Mouse (Mus musculus): ENCODE measurements around the gene Krtap19-1. TPM values are rescaled to one million over a fixed set of nuclear protein-coding genes. Genes with fewer than 3 reads are reported as not detected.

Gene Krtap19-1
- polyA plus RNA-seq (2016; fragmentation: Nextera tagmentation; extraction: Ambion mirVana), result not detected in 2 replicates

DNA sequence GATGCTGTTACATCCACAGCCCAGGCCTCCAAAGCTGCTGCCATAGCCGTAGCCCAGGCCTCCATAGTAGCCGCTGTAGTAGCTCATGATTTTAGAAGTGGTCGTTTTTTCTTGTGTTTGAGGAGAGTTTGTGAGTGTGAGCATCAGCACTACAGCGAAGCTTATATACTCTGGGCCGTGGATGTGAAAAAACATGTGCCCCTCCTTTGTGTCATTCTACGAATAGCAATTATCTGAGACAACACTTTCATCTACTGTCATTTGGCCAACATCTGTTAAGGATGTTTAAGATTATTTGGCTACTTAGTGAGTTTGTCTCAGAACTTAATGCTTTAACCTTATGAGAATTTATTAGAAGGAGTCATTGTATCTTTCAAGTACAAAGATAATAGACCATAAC lies at the start of gene Krtap19-1:
TSS of gene Krtap19-1 (minus strand) at position 101 of the 400 bp plus-strand sequence.
- H3K4me1 ChIP-seq (replicated peaks), result no peaks in the 10 kb centered on the region
- no peak within 1 kb of the TSS for H3K27ac ChIP-seq
- H3K4me3 ChIP-seq, result no peak within 1 kb of the TSS
- DNase-seq (ENCODE audit: low spot score), result no peak
- H3K27me3 ChIP-seq (ENCODE audit: insufficient read depth, poor library complexity, severe bottlenecking), result no peaks in the 10 kb centered on the region
- H3K36me3 ChIP-seq, result no peaks in the 10 kb centered on the region
- H3K9me3 ChIP-seq, result no peaks in the 10 kb centered on the region
- WGBS, result 94% methylated on average over 6 of the region's 6 CpGs

DNA sequence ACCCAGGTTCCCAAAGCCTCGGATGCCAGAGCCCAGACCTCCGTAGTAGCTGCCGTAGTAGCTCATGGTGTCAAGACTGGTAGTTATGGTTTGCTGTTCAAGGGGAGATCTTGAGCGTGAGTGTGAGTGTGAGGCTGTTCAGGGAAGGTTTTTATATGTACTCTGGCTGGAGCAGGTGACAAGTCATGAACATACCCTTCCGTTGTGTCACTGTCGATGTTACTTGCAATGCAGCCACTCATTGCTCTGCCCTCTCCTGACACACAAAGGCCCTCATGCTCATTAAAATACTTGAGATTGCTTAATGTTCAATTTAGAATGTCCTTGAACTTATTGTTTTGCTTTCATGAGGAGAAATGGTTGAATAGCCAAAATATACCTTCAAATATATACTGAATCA lies 27.1 kb upstream of the Krtap19-1 start, which contains the start of gene Krtap19-5:
TSS of gene Krtap19-5 (minus strand) at position 101 of the 400 bp plus-strand sequence.
- 91% methylated on average over 6 of the region's 6 CpGs for WGBS
- no peak for DNase-seq (ENCODE audit: low spot score)
- no peak within 1 kb of the TSS for H3K27ac ChIP-seq
- H3K27me3 ChIP-seq (ENCODE audit: insufficient read depth, poor library complexity, severe bottlenecking), result no peaks in the 10 kb centered on the region
- H3K36me3 ChIP-seq, result no peaks in the 10 kb centered on the region
- H3K9me3 ChIP-seq, result no peaks in the 10 kb centered on the region
- no peaks in the 10 kb centered on the region for H3K4me1 ChIP-seq (replicated peaks)
- no peak within 1 kb of the TSS for H3K4me3 ChIP-seq

DNA sequence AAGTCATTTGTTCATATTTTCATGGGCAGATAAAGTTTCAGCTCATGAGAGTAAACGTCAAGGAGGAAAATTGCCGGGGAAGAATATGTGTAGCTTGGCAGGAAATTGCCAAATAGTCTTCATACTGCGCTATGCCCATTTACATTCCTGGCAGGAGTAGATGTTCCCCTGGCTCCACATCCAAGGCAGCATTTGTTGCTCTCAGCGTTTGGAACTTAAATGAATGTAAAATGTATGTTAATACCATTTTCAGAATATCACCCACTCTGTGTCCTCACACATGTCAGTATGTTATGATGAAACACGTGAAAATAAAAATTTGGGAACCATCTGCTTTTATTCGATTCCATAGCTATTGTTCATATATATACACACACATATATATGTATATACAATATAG lies 17.7 kb upstream of the Krtap19-1 start:
- H3K4me1 ChIP-seq (replicated peaks), result no peaks in the 10 kb centered on the region
- no peak for DNase-seq (ENCODE audit: low spot score)
- no peak overlapping the region for H3K27ac ChIP-seq
- whole genome bisulfite sequencing, result 89% methylated on average over 6 of the region's 6 CpGs
- no peaks in the 10 kb centered on the region for H3K27me3 ChIP-seq (ENCODE audit: insufficient read depth, poor library complexity, severe bottlenecking)
- H3K4me3 ChIP-seq, result no peak overlapping the region
- no peaks in the 10 kb centered on the region for H3K9me3 ChIP-seq
- H3K36me3 ChIP-seq, result no peaks in the 10 kb centered on the region

DNA sequence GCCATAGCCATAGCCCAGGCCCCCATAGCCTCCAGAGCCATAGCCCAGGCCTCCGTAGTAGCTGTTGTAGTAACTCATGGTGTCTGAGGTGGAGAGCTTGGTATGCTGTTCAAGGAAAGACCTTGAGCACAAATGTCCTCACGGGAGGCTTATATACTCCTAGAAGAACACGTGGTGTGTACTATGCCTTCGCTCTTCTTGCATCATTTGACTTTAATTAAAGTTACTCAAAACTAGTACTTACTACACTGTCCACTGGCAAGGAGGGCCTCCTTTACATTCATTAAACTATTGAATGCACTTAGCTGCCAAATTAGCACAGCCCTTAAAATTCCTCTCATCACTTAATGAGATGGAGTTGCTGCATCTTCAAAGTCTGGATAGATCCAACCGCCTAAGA lies 15.8 kb upstream of the Krtap19-1 start, which contains the start of gene Krtap19-4:
TSS of gene Krtap19-4 (minus strand) at position 101 of the 400 bp plus-strand sequence.
- no peak for DNase-seq (ENCODE audit: low spot score)
- no peak within 1 kb of the TSS for H3K4me3 ChIP-seq
- no peaks in the 10 kb centered on the region for H3K9me3 ChIP-seq
- 93% methylated on average over 5 of the region's 5 CpGs for WGBS
- H3K27me3 ChIP-seq (ENCODE audit: insufficient read depth, poor library complexity, severe bottlenecking), result no peaks in the 10 kb centered on the region
- no peaks in the 10 kb centered on the region for H3K4me1 ChIP-seq (replicated peaks)
- H3K27ac ChIP-seq, result no peak within 1 kb of the TSS
- H3K36me3 ChIP-seq, result no peaks in the 10 kb centered on the region

DNA sequence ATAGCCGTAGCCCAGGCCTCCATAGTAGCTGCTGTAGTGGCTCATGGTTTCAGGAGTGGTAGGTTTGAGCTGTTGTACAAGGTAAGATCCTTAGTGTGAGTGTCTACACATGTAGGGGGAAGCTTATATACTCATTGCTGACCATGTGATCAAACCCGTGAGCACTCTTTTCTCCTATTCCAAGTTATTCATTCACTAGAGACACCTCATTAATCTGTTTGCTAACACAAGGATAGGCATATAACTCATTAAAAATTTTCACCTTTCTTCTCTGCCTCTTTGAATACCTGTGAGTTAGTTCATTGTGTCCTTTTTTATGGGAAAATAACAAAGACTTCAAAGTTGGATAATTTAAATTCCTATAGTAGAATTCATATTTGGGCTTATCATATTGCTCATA lies 8.7 kb upstream of the Krtap19-1 start, which contains the start of gene Krtap19-3:
TSS of gene Krtap19-3 (minus strand) at position 101 of the 400 bp plus-strand sequence.
- no peak within 1 kb of the TSS for H3K4me3 ChIP-seq
- no peaks in the 10 kb centered on the region for H3K27me3 ChIP-seq (ENCODE audit: insufficient read depth, poor library complexity, severe bottlenecking)
- WGBS, result 92% methylated on average over 2 of the region's 2 CpGs
- no peaks in the 10 kb centered on the region for H3K9me3 ChIP-seq
- H3K4me1 ChIP-seq (replicated peaks), result no peaks in the 10 kb centered on the region
- no peak within 1 kb of the TSS for H3K27ac ChIP-seq
- H3K36me3 ChIP-seq, result no peaks in the 10 kb centered on the region
- DNase-seq (ENCODE audit: low spot score), result no peak

DNA sequence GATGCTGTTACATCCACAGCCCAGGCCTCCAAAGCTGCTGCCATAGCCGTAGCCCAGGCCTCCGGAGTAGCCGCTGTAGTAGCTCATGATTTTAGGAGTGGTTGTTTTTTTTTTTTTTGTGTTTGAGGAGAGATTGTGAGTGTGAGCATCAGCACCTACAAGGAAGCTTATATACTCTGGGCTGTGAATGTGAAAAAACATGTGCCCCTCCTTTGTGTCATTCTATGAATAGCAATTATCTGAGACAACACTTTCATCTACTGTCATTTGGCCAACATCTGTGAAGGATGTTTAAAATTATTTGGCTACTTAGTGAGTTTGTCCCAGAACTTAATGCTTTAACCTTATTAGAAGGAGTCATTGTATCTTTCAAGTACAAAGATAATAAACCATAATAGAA lies 5.0 kb upstream of the Krtap19-1 start, which contains the start of gene Krtap19-2:
TSS of gene Krtap19-2 (minus strand) at position 101 of the 400 bp plus-strand sequence.
- no peak for DNase-seq (ENCODE audit: low spot score)
- Histone ChIP-seq H3K27me3 (ENCODE audit: insufficient read depth, poor library complexity, severe bottlenecking) (no peaks in the 10 kb centered on the region), H3K4me3 (no peak within 1 kb of the TSS), H3K9me3 (no peaks in the 10 kb centered on the region), H3K27ac (no peak within 1 kb of the TSS), H3K36me3 (no peaks in the 10 kb centered on the region), H3K4me1 (replicated peaks) (no peaks in the 10 kb centered on the region)
- 94% methylated on average over 3 of the region's 3 CpGs for WGBS

DNA sequence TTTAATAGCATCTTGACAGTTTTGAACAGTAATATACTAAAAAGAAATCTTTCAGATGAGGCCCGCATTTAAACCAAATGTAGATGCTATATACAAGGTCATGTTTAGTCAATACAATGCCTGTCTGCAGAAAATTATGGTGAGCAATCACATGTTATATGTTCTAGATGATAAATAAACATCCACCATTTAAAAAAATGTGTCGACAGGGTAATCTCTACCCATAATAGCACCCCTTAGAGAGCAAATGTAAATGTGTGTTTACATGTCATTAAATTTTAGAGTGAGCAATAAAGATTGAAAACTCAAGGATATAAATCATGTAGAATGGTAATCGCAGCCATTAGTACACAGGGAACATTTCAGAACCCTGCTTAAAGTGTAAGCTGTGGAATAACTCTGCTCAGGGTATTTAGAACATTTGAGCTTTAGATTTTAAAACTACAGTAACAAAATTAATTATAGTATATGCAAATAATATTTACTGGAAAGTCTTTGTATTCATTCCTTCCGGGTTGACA lies 4.3 kb downstream of the Krtap19-1 start:
- no peak overlapping the region for H3K4me3 ChIP-seq

DNA sequence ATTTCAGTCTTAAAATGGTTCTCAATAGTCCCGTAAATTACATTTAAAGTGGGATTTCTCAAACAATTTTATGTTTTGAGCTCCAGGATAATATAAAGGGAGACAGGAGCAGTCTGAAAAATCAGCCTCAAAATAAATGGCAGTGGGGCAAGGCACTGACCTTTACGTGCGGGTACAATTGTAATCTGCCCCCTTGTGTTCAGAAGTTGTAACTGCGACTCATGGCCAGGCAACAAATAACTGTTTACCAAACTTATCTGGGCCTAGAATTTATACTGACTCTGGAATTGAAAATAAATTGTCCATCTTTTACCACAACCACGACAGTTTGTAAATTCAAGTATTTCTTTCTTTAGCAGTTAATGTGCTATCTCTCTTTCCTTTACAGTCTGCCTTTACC lies 17.8 kb downstream of the Krtap19-1 start:
- peak; percentile 33 for DNase-seq (ENCODE audit: low spot score)
- 13% methylated on average over 5 of the region's 5 CpGs for WGBS
- no peak overlapping the region for H3K27ac ChIP-seq

More for the DNA sequence above, 4.3 kb downstream of the Krtap19-1 start:
- no peaks in the 10 kb centered on the region for H3K27me3 ChIP-seq (ENCODE audit: insufficient read depth, poor library complexity, severe bottlenecking)
- no peaks in the 10 kb centered on the region for H3K4me1 ChIP-seq (replicated peaks)
- 87% methylated on average over 4 of the region's 4 CpGs for WGBS
- DNase-seq (ENCODE audit: low spot score), result no peak
- no peaks in the 10 kb centered on the region for H3K36me3 ChIP-seq
- H3K9me3 ChIP-seq, result no peaks in the 10 kb centered on the region
- no peak overlapping the region for H3K27ac ChIP-seq

DNA sequence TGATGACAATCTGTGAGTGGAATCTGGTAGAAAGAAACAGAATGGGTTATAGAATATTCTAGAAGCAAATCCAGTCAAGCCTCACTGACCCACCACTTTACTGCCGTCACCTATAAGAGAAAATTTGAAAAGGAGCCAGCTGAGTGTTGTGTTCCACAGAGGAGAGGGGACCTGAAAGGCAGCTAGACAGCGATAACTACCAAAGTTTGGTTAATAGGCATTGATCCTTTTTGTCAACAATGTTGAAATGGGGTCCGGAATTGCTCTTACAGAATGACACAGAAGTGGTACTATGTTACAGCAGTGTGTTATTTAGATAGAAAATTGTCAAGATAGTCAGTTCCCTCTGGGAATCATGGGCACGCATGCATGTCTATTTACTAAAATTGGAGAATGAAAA lies 20.7 kb downstream of the Krtap19-1 start:
- Histone ChIP-seq H3K36me3 (no peaks in the 10 kb centered on the region), H3K9me3 (no peaks in the 10 kb centered on the region), H3K4me1 (replicated peaks) (no peaks in the 10 kb centered on the region), H3K4me3 (no peak overlapping the region), H3K27ac (no peak overlapping the region), H3K27me3 (ENCODE audit: insufficient read depth, poor library complexity, severe bottlenecking) (no peaks in the 10 kb centered on the region)
- WGBS, result 86% methylated on average over 4 of the region's 4 CpGs
- DNase-seq (ENCODE audit: low spot score), result no peak

More for the DNA sequence above, 17.8 kb downstream of the Krtap19-1 start:
- no peaks in the 10 kb centered on the region for H3K36me3 ChIP-seq
- H3K4me1 ChIP-seq (replicated peaks), result no peaks in the 10 kb centered on the region
- H3K27me3 ChIP-seq (ENCODE audit: insufficient read depth, poor library complexity, severe bottlenecking), result no peaks in the 10 kb centered on the region
- no peaks in the 10 kb centered on the region for H3K9me3 ChIP-seq
- H3K4me3 ChIP-seq, result no peak overlapping the region

DNA sequence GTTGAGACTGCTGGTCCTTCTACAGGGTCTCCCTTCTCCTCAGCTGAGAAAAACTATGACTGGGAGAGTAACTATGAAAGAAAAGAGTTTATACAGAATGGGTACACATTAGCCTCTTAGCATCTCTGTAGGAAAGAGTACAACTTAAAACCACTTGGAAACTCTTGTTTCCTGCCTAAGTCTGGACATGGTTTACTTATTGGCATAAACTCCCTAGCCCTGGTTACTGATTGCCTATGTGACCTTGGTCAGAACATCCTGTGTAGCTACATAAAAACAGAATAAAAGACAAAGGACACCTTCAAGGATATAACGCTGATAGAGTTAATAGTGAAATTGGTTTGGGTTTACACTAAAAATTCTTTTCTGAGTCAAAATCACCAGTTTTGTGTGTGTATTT lies 21.8 kb downstream of the Krtap19-1 start:
- no peaks in the 10 kb centered on the region for H3K27me3 ChIP-seq (ENCODE audit: insufficient read depth, poor library complexity, severe bottlenecking)
- no peaks in the 10 kb centered on the region for H3K36me3 ChIP-seq
- H3K9me3 ChIP-seq, result no peaks in the 10 kb centered on the region
- H3K4me3 ChIP-seq, result no peak overlapping the region
- no peak overlapping the region for H3K27ac ChIP-seq
- H3K4me1 ChIP-seq (replicated peaks), result no peaks in the 10 kb centered on the region
- no peak for DNase-seq (ENCODE audit: low spot score)
- WGBS, result 96% methylated on average over 1 of the region's 1 CpGs

DNA sequence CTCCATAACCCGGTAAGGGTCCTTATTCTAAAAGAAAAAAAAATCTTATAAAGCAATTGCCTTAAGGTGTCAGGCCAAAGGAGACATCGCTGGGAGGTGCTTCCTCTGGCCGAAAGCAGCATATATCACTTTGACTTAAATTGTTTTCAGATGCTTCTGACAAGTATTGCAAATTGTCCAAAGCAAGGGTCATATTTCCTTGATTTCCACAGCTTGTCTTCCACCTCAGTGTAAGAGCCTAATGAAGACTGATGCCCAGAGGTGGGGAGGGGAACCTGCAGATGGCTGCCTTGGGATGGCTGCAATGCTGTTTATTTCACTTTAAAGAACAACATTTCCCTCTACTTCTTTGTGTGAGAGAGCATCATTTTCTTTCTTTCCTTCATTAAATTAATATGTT lies 42.2 kb downstream of the Krtap19-1 start:
- H3K4me1 ChIP-seq (replicated peaks), result no peaks in the 10 kb centered on the region
- WGBS, result 85% methylated on average over 3 of the region's 3 CpGs
- DNase-seq (ENCODE audit: low spot score), result no peak
- H3K36me3 ChIP-seq, result no peaks in the 10 kb centered on the region
- no peak overlapping the region for H3K27ac ChIP-seq
- H3K9me3 ChIP-seq, result no peaks in the 10 kb centered on the region
- H3K4me3 ChIP-seq, result no peak overlapping the region
- no peaks in the 10 kb centered on the region for H3K27me3 ChIP-seq (ENCODE audit: insufficient read depth, poor library complexity, severe bottlenecking)

DNA sequence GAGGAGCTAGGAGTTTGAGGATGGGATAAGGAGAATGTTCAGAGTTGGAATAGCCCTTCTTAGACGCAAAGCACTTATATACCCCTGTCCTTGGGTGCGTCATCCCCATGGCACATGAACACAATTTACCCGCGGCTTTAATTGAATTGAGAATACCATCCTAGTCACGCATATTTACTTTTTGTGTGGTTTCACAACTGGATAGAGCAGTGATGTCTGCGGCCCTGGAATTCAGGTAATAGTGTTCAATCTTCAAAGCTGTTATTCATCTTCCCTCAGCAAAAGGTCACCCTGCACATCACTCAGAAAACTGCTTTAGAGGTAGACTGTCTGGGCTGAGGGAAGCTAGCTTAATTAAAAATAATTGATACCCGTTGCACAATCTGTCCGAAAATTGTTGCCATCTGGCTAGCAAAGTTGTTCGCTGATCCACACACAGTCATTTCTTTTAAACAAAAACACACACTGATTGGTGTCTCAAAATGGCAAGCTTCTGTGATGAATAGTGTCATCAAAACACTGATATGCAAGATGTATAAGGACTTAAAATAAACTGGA lies 43.0 kb downstream of the Krtap19-1 start, which contains the start of gene Krtap14:
TSS of gene Krtap14 (minus strand) at position 51 of the 558 bp plus-strand sequence.
- H3K27me3 ChIP-seq (ENCODE audit: insufficient read depth, poor library complexity, severe bottlenecking), result no peaks in the 10 kb centered on the region
- no peaks in the 10 kb centered on the region for H3K9me3 ChIP-seq
- H3K36me3 ChIP-seq, result no peaks in the 10 kb centered on the region
- no peaks in the 10 kb centered on the region for H3K4me1 ChIP-seq (replicated peaks)
- 87% methylated on average over 9 of the region's 9 CpGs for WGBS
- no peak within 1 kb of the TSS for H3K27ac ChIP-seq
- no peak for DNase-seq (ENCODE audit: low spot score)
- H3K4me3 ChIP-seq, result no peak within 1 kb of the TSS

DNA sequence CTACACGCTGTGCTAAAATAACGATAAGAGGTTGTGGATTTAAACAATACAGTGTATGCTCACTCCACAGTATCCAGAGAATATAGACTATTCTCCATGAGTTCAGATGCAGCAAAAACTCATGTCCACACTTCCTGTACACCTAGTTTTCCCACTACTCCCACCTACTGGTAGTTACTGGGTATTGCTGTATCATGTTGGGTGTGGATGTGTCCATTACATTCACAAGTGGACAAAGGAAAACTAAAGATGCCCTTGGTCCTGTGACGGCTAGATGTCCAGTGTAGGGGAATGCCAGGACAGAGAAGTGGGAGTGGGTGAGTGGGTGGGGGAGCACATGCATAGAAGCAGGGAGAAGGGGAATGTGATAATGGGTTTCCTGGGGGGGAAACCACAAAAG lies 45.5 kb downstream of the Krtap19-1 start:
- WGBS, result 79% methylated on average over 3 of the region's 3 CpGs
- no peak for DNase-seq (ENCODE audit: low spot score)
- H3K9me3 ChIP-seq, result no peaks in the 10 kb centered on the region
- no peak overlapping the region for H3K27ac ChIP-seq
- no peaks in the 10 kb centered on the region for H3K36me3 ChIP-seq
- no peaks in the 10 kb centered on the region for H3K4me1 ChIP-seq (replicated peaks)
- H3K27me3 ChIP-seq (ENCODE audit: insufficient read depth, poor library complexity, severe bottlenecking), result no peaks in the 10 kb centered on the region
- no peak overlapping the region for H3K4me3 ChIP-seq
